Mouse (Mus musculus): Measurements from ENCODE around the gene Adk.
A peak's percentile ranks its signal among the peaks of the same experiment; 100 is the strongest.

The Adk gene

GRCm38 (mm10) chr14:21268229-21268628, 215.9 kb downstream of the Adk start:
- DNase-seq (ENCODE audit: extremely low spot score): no peak

GRCm38 (mm10) chr14:21271472-21271871, 219.1 kb downstream of the Adk start:
- DNase-seq (ENCODE audit: extremely low spot score): no peak

GRCm38 (mm10) chr14:21275786-21276185, 223.4 kb downstream of the Adk start:
- DNase-seq (ENCODE audit: extremely low spot score): no peak

DNA sequence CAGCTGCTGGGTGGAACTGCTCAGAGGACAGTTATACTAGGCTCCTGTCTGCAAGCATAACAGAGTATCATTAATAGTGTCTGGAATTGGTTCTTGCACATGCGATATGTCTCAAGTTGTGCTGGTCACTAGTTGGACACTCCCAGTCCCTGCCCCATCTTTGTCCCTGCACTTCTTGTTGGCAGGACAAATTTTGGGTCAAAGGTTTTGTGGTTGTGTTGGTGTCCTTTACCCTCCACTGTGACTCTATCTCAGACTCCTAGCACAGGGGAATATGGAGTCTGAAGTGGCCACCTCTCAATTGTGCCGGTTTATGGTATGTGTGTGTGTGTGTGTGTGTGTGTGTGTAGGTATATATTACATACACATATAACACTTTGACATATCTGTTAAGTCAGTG, 225.9 kb downstream of the Adk start:
- DNase-seq (ENCODE audit: extremely low spot score): no peak

- DNase-seq (ENCODE audit: extremely low spot score): no peak
Observed at GRCm38 (mm10) chr14:21278907-21279535, 226.6 kb downstream of the Adk start.

DNA sequence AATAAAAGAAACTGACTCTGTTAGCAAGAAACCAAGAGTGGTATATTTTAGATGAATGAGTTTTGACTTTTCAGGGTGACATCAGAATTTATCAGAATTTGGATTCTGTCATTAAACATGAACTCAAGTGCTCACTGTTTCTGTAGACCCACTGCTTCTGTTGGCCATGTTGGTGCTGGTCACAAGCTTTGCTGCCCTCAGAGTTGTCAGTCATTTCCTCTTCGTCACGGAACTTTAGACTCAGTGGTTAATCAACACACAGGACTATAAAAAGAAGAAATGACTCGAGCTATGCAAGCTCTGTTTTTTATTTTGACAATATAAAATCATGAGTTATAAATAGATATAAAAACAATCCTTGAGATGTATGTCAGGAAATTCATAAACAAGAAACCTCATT, 228.1 kb downstream of the Adk start:
- DNase-seq (ENCODE audit: extremely low spot score): no peak

- no peak for DNase-seq (ENCODE audit: extremely low spot score)
Observed at GRCm38 (mm10) chr14:21281506-21281905, 229.1 kb downstream of the Adk start.

DNA sequence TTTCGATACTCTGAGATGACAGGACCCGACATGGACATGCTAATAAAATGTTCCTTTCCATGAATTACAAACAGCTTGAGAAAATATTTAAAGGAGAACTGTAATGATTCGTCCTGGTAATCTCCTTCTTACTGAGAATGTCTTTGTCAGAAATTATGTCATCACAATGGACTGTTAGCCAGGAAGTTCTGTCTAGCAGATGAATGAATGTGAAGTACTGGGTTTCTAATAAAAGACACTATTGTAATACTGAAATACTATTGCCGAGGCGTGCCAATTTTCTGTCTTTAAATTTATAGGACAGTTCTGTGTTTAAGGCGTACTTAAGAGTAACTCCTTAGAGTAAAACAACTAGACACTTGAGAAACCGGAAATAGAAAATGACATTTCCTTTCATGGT, 231.7 kb downstream of the Adk start:
- DNase-seq (ENCODE audit: extremely low spot score): no peak

DNA sequence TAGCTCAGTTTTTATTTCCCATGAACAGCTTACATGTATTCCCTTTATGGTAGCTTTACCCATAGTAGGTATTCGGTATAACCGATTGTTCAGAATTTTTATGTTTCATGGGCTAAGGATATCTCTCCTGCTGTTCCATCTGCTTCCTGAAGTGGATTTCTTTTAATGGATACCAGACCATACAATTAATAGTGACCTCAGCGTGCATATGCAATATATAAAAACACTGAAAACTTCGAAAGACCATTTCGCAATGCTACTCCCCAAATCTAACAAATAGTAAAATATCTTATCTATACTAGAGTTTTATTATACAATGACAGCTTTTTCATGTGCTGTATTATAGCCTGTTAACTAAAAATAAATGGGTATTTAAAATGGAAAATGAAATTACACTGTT, 232.5 kb downstream of the Adk start:
- DNase-seq (ENCODE audit: extremely low spot score): no peak

- no peak for DNase-seq (ENCODE audit: extremely low spot score)
Observed at GRCm38 (mm10) chr14:21286274-21286673, 233.9 kb downstream of the Adk start.

DNA sequence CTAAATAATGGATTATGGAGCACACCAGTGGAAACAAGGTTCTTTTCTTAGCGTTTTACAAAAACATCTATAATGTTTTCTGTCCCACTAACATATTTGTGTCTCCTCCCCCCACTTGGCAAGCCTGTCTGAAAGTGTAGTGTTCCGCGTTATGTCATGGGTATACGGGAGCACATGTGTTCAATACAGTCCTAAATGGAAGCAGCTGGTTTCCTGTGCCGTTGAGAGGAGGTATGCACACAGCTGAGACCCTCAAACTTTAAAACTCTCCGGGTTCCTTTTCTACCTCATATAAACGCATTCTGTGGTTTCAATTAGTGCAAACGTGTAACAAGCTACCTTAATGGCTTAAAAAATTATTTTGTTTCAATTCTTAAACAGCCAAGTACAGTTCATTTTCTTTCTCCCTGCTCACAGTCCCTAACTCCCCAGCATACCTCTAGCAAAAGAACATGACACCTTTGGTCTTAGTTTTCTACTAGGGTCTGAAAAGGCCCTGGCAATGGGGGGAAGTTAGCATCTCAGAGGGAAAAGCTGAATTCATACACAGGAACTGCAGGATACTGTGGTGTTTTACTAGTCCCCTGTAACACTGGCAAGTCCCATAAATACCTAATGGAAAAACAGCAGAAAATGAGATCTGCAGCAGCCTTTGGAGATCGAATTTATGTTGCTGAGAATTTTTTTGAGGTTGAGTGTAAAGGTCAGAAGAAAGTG, 235.5 kb downstream of the Adk start:
- peak; percentile 12 for DNase-seq (ENCODE audit: extremely low spot score)

DNA sequence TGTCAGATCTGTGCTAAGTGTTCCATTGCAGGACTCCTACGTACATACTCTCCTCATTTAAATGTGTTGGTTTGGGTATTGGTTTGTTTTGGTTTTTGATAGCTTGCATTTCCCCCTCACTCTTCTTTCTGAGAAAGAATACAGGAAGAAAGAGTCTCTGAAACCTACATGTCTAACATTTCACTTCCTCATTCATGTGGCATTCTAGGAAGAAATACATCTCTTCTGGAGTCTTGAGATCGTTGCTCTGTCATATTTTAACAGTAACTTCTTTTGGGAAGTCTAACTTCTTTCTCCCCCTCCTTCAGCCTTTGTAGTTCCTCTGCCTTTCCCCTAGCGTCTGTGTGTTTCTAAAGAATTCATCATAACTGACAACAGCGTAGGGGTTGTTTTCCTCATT, 247.4 kb downstream of the Adk start:
- no peak for DNase-seq (ENCODE audit: extremely low spot score)

GRCm38 (mm10) chr14:21304815-21305214, 252.4 kb downstream of the Adk start:
- no peak for DNase-seq (ENCODE audit: extremely low spot score)

- DNase-seq (ENCODE audit: extremely low spot score): no peak
Observed at GRCm38 (mm10) chr14:21308349-21308936, 256.1 kb downstream of the Adk start.

- no peak for DNase-seq (ENCODE audit: extremely low spot score)
Observed at GRCm38 (mm10) chr14:21310530-21310929, 258.2 kb downstream of the Adk start.

DNA sequence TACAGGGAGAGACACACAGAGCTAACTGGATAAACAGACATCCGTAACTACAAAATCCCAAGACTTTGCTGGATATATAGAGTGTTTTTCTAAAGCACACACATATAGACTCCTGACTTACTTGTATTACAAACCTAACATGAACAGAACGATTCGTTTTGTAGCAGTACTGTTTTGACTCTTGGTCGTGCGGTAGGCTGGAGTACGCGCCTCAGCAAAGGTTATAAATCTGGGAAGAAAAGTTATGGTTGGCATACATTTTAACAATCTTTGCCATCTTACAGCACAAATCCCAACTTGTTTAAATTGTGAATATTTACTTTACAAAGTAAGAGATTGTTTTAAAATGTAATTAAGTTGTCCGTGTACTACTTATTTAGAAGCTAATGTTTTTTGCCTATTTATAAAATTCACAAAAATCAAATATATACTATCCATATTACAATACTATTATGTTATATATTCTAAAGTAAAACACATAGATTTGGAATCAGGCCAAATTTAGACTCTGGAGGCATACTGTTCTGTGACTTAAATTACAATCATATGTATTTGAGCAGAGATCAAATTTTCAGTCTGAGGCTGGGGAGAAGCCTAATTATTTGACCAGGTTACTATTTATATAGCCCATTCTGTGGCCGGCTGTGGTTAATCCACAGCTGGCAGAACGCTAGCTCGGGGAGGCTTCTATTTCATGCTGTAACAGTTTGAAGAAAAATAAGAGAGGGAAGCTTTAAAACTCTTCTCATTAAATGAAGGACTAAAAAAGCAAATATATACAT, 261.4 kb downstream of the Adk start:
- no peak for DNase-seq (ENCODE audit: extremely low spot score)

- DNase-seq (ENCODE audit: extremely low spot score): no peak
Observed at GRCm38 (mm10) chr14:21314466-21314865, 262.1 kb downstream of the Adk start.

DNA sequence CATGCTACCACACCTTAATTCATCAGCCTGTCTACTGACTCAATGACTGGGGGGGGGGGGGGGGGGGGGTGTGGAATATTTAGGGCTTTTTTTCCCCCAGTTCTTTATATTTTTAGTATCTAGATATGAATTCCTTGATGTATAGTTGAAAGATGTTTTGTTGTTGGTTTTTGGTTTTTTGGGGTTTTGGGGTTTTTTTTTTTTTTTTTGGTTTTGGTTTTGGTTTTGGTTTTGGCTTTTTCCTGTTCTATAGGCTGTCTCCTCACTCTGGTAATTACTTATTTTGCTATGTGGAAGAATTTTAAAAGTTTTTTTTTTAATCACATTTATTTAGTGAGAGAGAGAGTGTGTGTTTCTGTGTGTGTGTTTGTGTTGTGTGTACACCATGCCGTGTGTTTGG, 282.5 kb downstream of the Adk start:
- no peak for DNase-seq (ENCODE audit: extremely low spot score)

- DNase-seq (ENCODE audit: extremely low spot score): no peak
Observed at GRCm38 (mm10) chr14:21335691-21336314, 283.4 kb downstream of the Adk start.

- no peak for DNase-seq (ENCODE audit: extremely low spot score)
Observed at GRCm38 (mm10) chr14:21337948-21338347, 285.6 kb downstream of the Adk start.

DNA sequence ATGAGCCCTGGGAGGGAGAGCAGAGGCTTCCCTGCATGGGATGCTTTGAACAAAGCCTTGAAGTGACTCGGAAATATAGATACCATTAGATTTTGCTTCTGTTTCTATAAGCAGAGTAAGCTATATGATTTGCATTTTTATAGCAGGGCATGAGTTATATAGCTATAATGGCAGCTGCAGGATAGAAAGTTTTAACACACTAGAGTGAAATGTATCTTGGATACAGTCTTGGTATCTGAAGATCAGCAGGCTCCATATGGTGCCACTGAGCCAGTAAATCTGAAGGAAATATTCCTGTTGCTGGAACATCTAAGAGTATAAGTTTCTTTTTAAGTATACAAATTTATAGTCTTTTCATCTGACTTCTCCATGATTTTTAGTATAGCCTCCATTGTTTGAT, 288.8 kb downstream of the Adk start:
- DNase-seq (ENCODE audit: extremely low spot score): no peak

DNA sequence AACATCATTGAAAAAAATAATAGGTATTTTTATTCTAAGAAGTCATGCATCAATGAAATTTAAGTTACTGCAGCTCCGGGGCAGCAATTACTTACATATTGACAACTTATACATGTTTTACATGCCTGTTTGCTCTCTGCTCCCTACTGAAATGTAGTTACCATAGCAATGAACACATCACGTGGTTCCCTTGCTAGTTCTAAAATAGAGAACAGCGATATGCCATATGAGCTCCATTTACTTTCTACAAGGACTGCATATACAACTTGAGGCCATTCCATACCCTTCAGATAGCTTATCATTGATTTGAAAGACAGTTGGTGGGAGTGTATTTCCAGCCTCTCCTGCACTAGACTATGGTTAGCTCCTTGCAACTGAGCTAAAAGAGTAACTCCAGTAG, 290.6 kb downstream of the Adk start:
- no peak for DNase-seq (ENCODE audit: extremely low spot score)

All from embryo, embryonic 9.5 days (tissue).